Mouse (Mus musculus) ES-E14 (cell line): ENCODE measurements around the gene Blm. TPM values are rescaled to one million over a fixed set of nuclear protein-coding genes. Genes with fewer than 3 reads are reported as not detected.

Experiments
- DNase-seq: peaks from one replicate; pipeline ENCODE4 v3.0.0-alpha.2; 2013; ENCODE audit warnings: low read depth, low spot score
- H3K27ac ChIP-seq: 2 replicates; pipeline ENCODE4 v1.5.1; 2012; ENCODE audit warnings: low read depth, mild to moderate bottlenecking, low read length, moderate library complexity, mixed read lengths; ENCODE audit not compliant: poor library complexity, insufficient read depth, severe bottlenecking
- H3K36me3 ChIP-seq: 2 replicates; pipeline ENCODE4 v1.6.1; 2012; ENCODE audit warnings: mild to moderate bottlenecking, low read length, moderate library complexity, mixed read lengths; ENCODE audit not compliant: control insufficient read depth, poor library complexity, insufficient read depth, severe bottlenecking
- H3K4me1 ChIP-seq, 2 experiments: fragments of 150-350 bp in 1 of 2; sonication (generic) in 1 of 2; 2 replicates each; pipeline ENCODE4 v1.6.1; 2012; ENCODE audit warnings: low read length in 2 of 2, mild to moderate bottlenecking in 1 of 2, mixed read lengths in 1 of 2; ENCODE audit not compliant: control insufficient read depth in 2 of 2, insufficient read depth in 2 of 2, poor library complexity in 1 of 2
- H3K4me3 ChIP-seq, 2 experiments: fragments of 150-350 bp in 1 of 2; sonication (generic) in 1 of 2; 2 replicates each; pipeline ENCODE4 v1.5.1; 2012; ENCODE audit warnings: low read length in 2 of 2, low read depth in 1 of 2, mild to moderate bottlenecking in 1 of 2, mixed read lengths in 1 of 2; ENCODE audit not compliant: insufficient read depth in 1 of 2, poor library complexity in 1 of 2, severe bottlenecking in 1 of 2
- H3K9ac ChIP-seq: 2 replicates; pipeline ENCODE4 v1.6.1; 2012; ENCODE audit warnings: low read depth, mild to moderate bottlenecking, low read length, mixed read lengths; ENCODE audit not compliant: poor library complexity, insufficient read depth, severe bottlenecking
- H3K9me3 ChIP-seq: fragments of 150-350 bp; sonication (generic); 2 replicates; pipeline ENCODE4 v1.6.1; 2012; ENCODE audit warnings: low read depth, mild to moderate bottlenecking, low read length; ENCODE audit not compliant: control insufficient read depth, insufficient read depth
- CHD2 ChIP-seq: IDR thresholded peaks from 2 replicates; pipeline ENCODE4 v1.6.1; 2014; ENCODE audit warnings: mild to moderate bottlenecking, low read depth, low read length, inconsistent platforms
- HCFC1 ChIP-seq: IDR thresholded peaks from 2 replicates; pipeline ENCODE4 v1.6.1; 2012; ENCODE audit warnings: low read length, inconsistent platforms, borderline replicate concordance; ENCODE audit not compliant: insufficient read depth
- MAFK ChIP-seq: IDR thresholded peaks from 2 replicates; pipeline ENCODE4 v1.6.1; 2014; ENCODE audit warnings: mild to moderate bottlenecking, low read depth, low read length, inconsistent platforms; ENCODE audit not compliant: insufficient read depth
- ZC3H11A ChIP-seq: IDR thresholded peaks from 2 replicates; pipeline ENCODE4 v1.6.1; 2012; ENCODE audit warnings: low read depth, mild to moderate bottlenecking, inconsistent platforms, low read length, borderline replicate concordance
- ZNF384 ChIP-seq: IDR thresholded peaks from 2 replicates; pipeline ENCODE4 v1.6.1; 2012; ENCODE audit warnings: low read depth, low read length, inconsistent platforms
- in situ Hi-C, 2 experiments: fragments of 600-800 bp; cut with MboI; formaldehyde crosslinking; loops; one replicate each; pipeline ENCODE4 v1.15.1; 2025; ENCODE audit warnings: low sequenced_read_pairs in 2 of 2, inconsistent platforms in 1 of 2; ENCODE audit not compliant: unreplicated experiment in 2 of 2
- total RNA-seq: library from RNA; depleted of rRNA; stranded (reverse); fragments of 300-350 nt; gene quantifications from 2 replicates; pipeline ENCODE4 v1.2.3, GENCODE M21; 2012

The Blm gene
- total RNA-seq, 1 experiment: 29.9 TPM

- Histone ChIP-seq H3K36me3 (no peaks in the 10 kb centered on the region), H3K9me3 (peaks cover 6% of the 10 kb centered on the region), H3K4me3 (no peak overlapping the region), H3K4me1 (no peaks in the 10 kb centered on the region), H3K27ac (no peak overlapping the region), H3K9ac (no peak overlapping the region)
- no peak for DNase-seq
- no peak for TF ChIP-seq ZNF384
- no peak for TF ChIP-seq ZC3H11A
- TF ChIP-seq MAFK: no peak
- no peak for TF ChIP-seq CHD2
- in situ Hi-C loops: no loop called here
Measured at GRCm38 (mm10) chr7:80548513-80549260, 13.8 kb upstream of the Blm start.

GRCm38 (mm10) chr7:80542139-80542831 is 7.4 kb upstream of the Blm start:
- no peak for TF ChIP-seq CHD2
- TF ChIP-seq ZC3H11A: no peak
- no peak for TF ChIP-seq HCFC1
- no peak for TF ChIP-seq MAFK
- TF ChIP-seq ZNF384: no peak
- H3K9me3 ChIP-seq: peaks cover 11% of the 10 kb centered on the region
- H3K4me1 ChIP-seq: peaks cover 2 to 5% of the 10 kb centered on the region in 2 experiments; a peak in 2 of 4 replicates
- H3K9ac ChIP-seq: no peak overlapping the region
- no peak for DNase-seq
- H3K27ac ChIP-seq: no peak overlapping the region
- in situ Hi-C loops: no loop called here
- no peaks in the 10 kb centered on the region for H3K36me3 ChIP-seq
- H3K4me3 ChIP-seq: no peak overlapping the region

GRCm38 (mm10) chr7:80539581-80539980 is 4.7 kb upstream of the Blm start:
- TF ChIP-seq ZNF384 (no peak), CHD2 (no peak), HCFC1 (no peak), MAFK (no peak), ZC3H11A (no peak)
- DNase-seq: peak; percentile 19
- Histone ChIP-seq H3K9me3 (peaks cover 9% of the 10 kb centered on the region), H3K4me3 (no peak overlapping the region), H3K27ac (no peak overlapping the region), H3K36me3 (no peaks in the 10 kb centered on the region), H3K4me1 (peaks cover 2 to 5% of the 10 kb centered on the region in 2 experiments; a peak in 2 of 4 replicates), H3K9ac (no peak overlapping the region)
- in situ Hi-C loops: no loop called here

- in situ Hi-C loops: no loop called here
- H3K27ac ChIP-seq: peak overlapping the region; percentile 27
- peak overlapping the region; percentile 84 to 90 for H3K4me3 ChIP-seq
- TF ChIP-seq CHD2 (no peak), ZC3H11A (no peak), ZNF384 (no peak), HCFC1 (no peak), MAFK (no peak)
- H3K36me3 ChIP-seq: no peaks in the 10 kb centered on the region
- peak; percentile 33 for DNase-seq
- H3K4me1 ChIP-seq: peaks cover 0 to 5% of the 10 kb centered on the region in 2 experiments; a peak in 1 of 4 replicates
- peak overlapping the region; percentile 91 for H3K9ac ChIP-seq
- no peaks in the 10 kb centered on the region for H3K9me3 ChIP-seq
Measured at GRCm38 (mm10) chr7:80534291-80535008, 469 bp downstream of the Blm start.
